Mouse (Mus musculus) forebrain, postnatal 0 days (tissue): Measurements from ENCODE around the gene Gm43720. TPM values are rescaled to one million over a fixed set of nuclear protein-coding genes. Genes with fewer than 3 reads are reported as not detected.
"Not testable (repeated sequence)": the region's sequence is repeated elsewhere in the genome, so short reads cannot be mapped to it uniquely, and the experiment has no call there.

Experiments used
- ATAC-seq: fragments of 200-750 bp; cut with Nextera tagmentation; 2 replicates; pipeline ENCODE4 v1.8.0; 2017; ENCODE audit warnings: mild to moderate bottlenecking, moderate library complexity
- DNase-seq: peaks from one replicate; pipeline ENCODE4 v3.0.0-alpha.2; 2015
- H3K27ac ChIP-seq: fragments of 300-500 bp; sonication (generic); 2 replicates; pipeline ENCODE4 v1.5.1; 2014; ENCODE audit warnings: low read depth, mild to moderate bottlenecking, antibody characterized with exemption, low read length, moderate library complexity, mixed read lengths
- H3K27me3 ChIP-seq: fragments of 300-500 bp; sonication (generic); 2 replicates; pipeline ENCODE4 v1.6.1; 2014; ENCODE audit warnings: mild to moderate bottlenecking, low read length, mixed read lengths; ENCODE audit not compliant: insufficient read depth
- H3K36me3 ChIP-seq: fragments of 300-500 bp; sonication (generic); 2 replicates; pipeline ENCODE4 v1.6.1; 2014; ENCODE audit warnings: mild to moderate bottlenecking, moderate library complexity; ENCODE audit not compliant: insufficient read depth
- H3K4me1 ChIP-seq: fragments of 300-500 bp; sonication (generic); 2 replicates; pipeline ENCODE4 v1.6.1; 2014; ENCODE audit warnings: antibody characterized with exemption; ENCODE audit not compliant: insufficient read depth
- H3K4me2 ChIP-seq: fragments of 300-500 bp; sonication (generic); 2 replicates; pipeline ENCODE4 v1.6.1; 2014; ENCODE audit warnings: low read depth, mild to moderate bottlenecking, moderate library complexity
- H3K4me3 ChIP-seq: fragments of 300-500 bp; sonication (generic); 2 replicates; pipeline ENCODE4 v1.5.1; 2014; ENCODE audit warnings: low read depth, low read length, mixed read lengths
- H3K9ac ChIP-seq: fragments of 300-500 bp; sonication (generic); 2 replicates; pipeline ENCODE4 v1.6.1; 2014; ENCODE audit warnings: mild to moderate bottlenecking
- H3K9me3 ChIP-seq: fragments of 300-500 bp; sonication (generic); 2 replicates; pipeline ENCODE4 v1.6.1; 2016; ENCODE audit warnings: low read length
- CTCF ChIP-seq: sonication (generic); IDR thresholded peaks from 2 replicates; pipeline ENCODE4 v1.5.1; 2016; ENCODE audit warnings: antibody characterized with exemption, control low read depth, low read depth
- WGBS: fragments of 180-500 bp; shearing (Covaris S2); extraction: QIAGEN DNeasy Blood & Tissue Kit; methylation state at CpG from one replicate; pipeline ENCODE4 v1.1.7; 2014; 5-methylcytosine and 5-hydroxymethylcytosine counted together
- polyA plus RNA-seq: library from polyadenylated mRNA; unstranded; fragments of >200 nt; fragmentation: Nextera tagmentation; extraction: Ambion mirVana; gene quantifications from 2 replicates; pipeline ENCODE4 v1.2.1, GENCODE M21; 2015
- total RNA-seq: library from RNA; depleted of rRNA; stranded (reverse); fragments of >200 nt; gene quantifications from 2 replicates; pipeline ENCODE4 v1.2.3, GENCODE M21; 2014; rRNA removed

The Gm43720 gene
- total and polyA plus RNA-seq, 2 experiments from 2014 or later: 0.04 to 0.33 TPM

GRCm38 (mm10) chr5:138222111-138222510, 57.6 kb downstream of the Gm43720 start:
- Histone ChIP-seq H3K4me2 (no peak overlapping the region), H3K9ac (no peak overlapping the region), H3K27ac (no peak overlapping the region), H3K4me3 (no peak overlapping the region), H3K4me1 (no peaks in the 10 kb centered on the region), H3K27me3 (no peaks in the 10 kb centered on the region), H3K36me3 (no peaks in the 10 kb centered on the region), H3K9me3 (0 out of 2 replicates have a peak, but pooled peaks cover 2% of the 10 kb centered on the region)
- ATAC-seq (0 out of 2 replicates have a peak, but pooled peaks have one; percentile 34), DNase-seq (peak; percentile 78)
- 24% methylated on average over 4 of the region's 4 CpGs for WGBS
- peak; percentile 83 for TF ChIP-seq CTCF

- Histone ChIP-seq H3K36me3 (no peaks in the 10 kb centered on the region), H3K9ac (no peak overlapping the region), H3K4me2 (no peak overlapping the region), H3K4me3 (no peak overlapping the region), H3K4me1 (no peaks in the 10 kb centered on the region), H3K27ac (no peak overlapping the region), H3K27me3 (no peaks in the 10 kb centered on the region), H3K9me3 (0 out of 2 replicates have a peak, but pooled peaks cover 2% of the 10 kb centered on the region)
- no peak for ATAC-seq
- TF ChIP-seq CTCF: no peak
- 63% methylated on average over 2 of the region's 2 CpGs for WGBS
- DNase-seq: no peak
Measured at GRCm38 (mm10) chr5:138219864-138220263, 59.9 kb downstream of the Gm43720 start.

GRCm38 (mm10) chr5:138216632-138217031, 63.1 kb downstream of the Gm43720 start:
- H3K9me3 ChIP-seq, ATAC-seq, DNase-seq, H3K4me3 ChIP-seq, H3K4me1 ChIP-seq, H3K27ac ChIP-seq, H3K27me3 ChIP-seq, H3K36me3 ChIP-seq, H3K9ac ChIP-seq, H3K4me2 ChIP-seq: not testable (repeated sequence)
- WGBS: 95% methylated on average over 13 of the region's 13 CpGs

Other genes with a start within 250 kb of the Gm43720 start
- gene Smok3c, start 226.8 kb downstream of the Gm43720 start, total RNA-seq: not detected in 2 replicates
- gene Smok3c, start 226.8 kb downstream of the Gm43720 start, polyA plus RNA-seq: not detected in 2 replicates
- 45.3 and 59.6 TPM in 2 replicates for gene Zkscan1, start 194.9 kb downstream of the Gm43720 start, total RNA-seq
- gene Zkscan1, start 194.9 kb downstream of the Gm43720 start, polyA plus RNA-seq: 8.4 and 11.2 TPM in 2 replicates
- 27.9 and 32.9 TPM in 2 replicates for gene Zscan21, start 163.1 kb downstream of the Gm43720 start, total RNA-seq
- 60.4 TPM in 2 replicates for gene Zscan21, start 163.1 kb downstream of the Gm43720 start, polyA plus RNA-seq
- gene Zfp113, start 124.2 kb downstream of the Gm43720 start, total RNA-seq: 13.6 and 13.8 TPM in 2 replicates
- 6.0 and 10.7 TPM in 2 replicates for gene Zfp113, start 124.2 kb downstream of the Gm43720 start, polyA plus RNA-seq
- gene Cops6, start 118.9 kb downstream of the Gm43720 start, total RNA-seq: 47.0 and 51.7 TPM in 2 replicates
- 255 and 265 TPM in 2 replicates for gene Cops6, start 118.9 kb downstream of the Gm43720 start, polyA plus RNA-seq
- 56.8 and 57.0 TPM in 2 replicates for gene Ap4m1, start 108.0 kb downstream of the Gm43720 start, total RNA-seq
- 11.1 and 16.4 TPM in 2 replicates for gene Ap4m1, start 108.0 kb downstream of the Gm43720 start, polyA plus RNA-seq
- 57.9 and 62.4 TPM in 2 replicates for gene Mcm7, start 107.5 kb downstream of the Gm43720 start, total RNA-seq
- gene Mcm7, start 107.5 kb downstream of the Gm43720 start, polyA plus RNA-seq: 64.9 and 69.9 TPM in 2 replicates
- 47.6 and 55.9 TPM in 2 replicates for gene Taf6, start 92.5 kb downstream of the Gm43720 start, total RNA-seq
- gene Taf6, start 92.5 kb downstream of the Gm43720 start, polyA plus RNA-seq: 44.2 and 49.8 TPM in 2 replicates
- gene Cnpy4, start 92.5 kb downstream of the Gm43720 start, total RNA-seq: 14.2 and 18.0 TPM in 2 replicates
- gene Cnpy4, start 92.5 kb downstream of the Gm43720 start, polyA plus RNA-seq: 18.8 and 18.9 TPM in 2 replicates
- gene Mblac1, start 85.6 kb downstream of the Gm43720 start, total RNA-seq: 9.7 and 9.9 TPM in 2 replicates
- 10.1 and 11.0 TPM in 2 replicates for gene Mblac1, start 85.6 kb downstream of the Gm43720 start, polyA plus RNA-seq
- gene Nxpe5, start 54.1 kb downstream of the Gm43720 start, total RNA-seq: not detected in 2 replicates
- not detected in 2 replicates for gene Nxpe5, start 54.1 kb downstream of the Gm43720 start, polyA plus RNA-seq
- 57.2 and 91.8 TPM in 2 replicates for gene Lamtor4, start 24.5 kb downstream of the Gm43720 start, total RNA-seq
- 90.9 and 112 TPM in 2 replicates for gene Lamtor4, start 24.5 kb downstream of the Gm43720 start, polyA plus RNA-seq
- gene BC037034, start 15.9 kb downstream of the Gm43720 start, total RNA-seq: 59.6 and 61.3 TPM in 2 replicates
- gene BC037034, start 15.9 kb downstream of the Gm43720 start, polyA plus RNA-seq: 14.2 and 16.1 TPM in 2 replicates
- 0.23 and 0.57 TPM in 2 replicates for gene Gal3st4, start 7.1 kb downstream of the Gm43720 start, total RNA-seq
- gene Gal3st4, start 7.1 kb downstream of the Gm43720 start, polyA plus RNA-seq: 1.1 and 1.5 TPM in 2 replicates
- gene Gpc2, start within 50 bp of the Gm43720 start, total RNA-seq: 145 and 170 TPM in 2 replicates
- gene Gpc2, start within 50 bp of the Gm43720 start, polyA plus RNA-seq: 54.2 and 62.0 TPM in 2 replicates
- gene Stag3, start 282 bp upstream of the Gm43720 start, total RNA-seq: 12.0 and 16.9 TPM in 2 replicates
- gene Stag3, start 282 bp upstream of the Gm43720 start, polyA plus RNA-seq: 4.1 and 5.5 TPM in 2 replicates
- gene Pvrig, start 62.0 kb upstream of the Gm43720 start, total RNA-seq: not detected in 2 replicates
- not detected in 2 replicates for gene Pvrig, start 62.0 kb upstream of the Gm43720 start, polyA plus RNA-seq
- gene Zfp157, start 161.5 kb upstream of the Gm43720 start, total RNA-seq: 46.9 and 67.6 TPM in 2 replicates
- gene Zfp157, start 161.5 kb upstream of the Gm43720 start, polyA plus RNA-seq: 37.3 and 39.3 TPM in 2 replicates